Mouse (Mus musculus): ENCODE results near the gene Rpp30. TPM values are rescaled to one million over a fixed set of nuclear protein-coding genes. Genes with fewer than 3 reads are reported as not detected.

The Rpp30 gene
- polyA plus RNA-seq (2015; fragmentation: Nextera tagmentation; extraction: Ambion mirVana) = 45.2 and 48.1 TPM in 2 replicates

GRCm38 (mm10) chr19:36083262-36084225 is at the start of gene Rpp30:
Gene Rpp30, plus strand, starts transcription at chr19:36083716.
- ATAC-seq (replicated peaks; ENCODE audit: extremely low read depth, insufficient read depth, low FRiP score) = peak; percentile 91
- Histone ChIP-seq H3K9ac (ENCODE audit: low read length) (peak within 1 kb of the TSS; percentile 76), H3K4me2 (ENCODE audit: low read depth, low read length) (peak within 1 kb of the TSS; percentile 94), H3K9me3 (replicated peaks; ENCODE audit: control insufficient read depth, low read length) (no peaks in the 10 kb centered on the region), H3K27ac (ENCODE audit: low read length) (peak within 1 kb of the TSS; percentile 40; the same call in 1 of the 2 replicates), H3K4me3 (ENCODE audit: low read length) (peak within 1 kb of the TSS; percentile 64), H3K27me3 (ENCODE audit: control insufficient read depth, insufficient read depth, low read length) (no peaks in the 10 kb centered on the region), H3K4me1 (ENCODE audit: control insufficient read depth, insufficient read depth, low read length) (peaks cover 8% of the 10 kb centered on the region), H3K36me3 (ENCODE audit: control insufficient read depth, insufficient read depth) (peaks cover 7% of the 10 kb centered on the region)
- 1% methylated on average over 34 of the region's 34 CpGs for WGBS

GRCm38 (mm10) chr19:36046046-36046445 is 37.5 kb upstream of the Rpp30 start:
- Histone ChIP-seq H3K9ac (ENCODE audit: low read length) (no peak overlapping the region), H3K27me3 (ENCODE audit: control insufficient read depth, insufficient read depth, low read length) (no peaks in the 10 kb centered on the region), H3K4me2 (ENCODE audit: low read depth, low read length) (no peak overlapping the region), H3K36me3 (ENCODE audit: control insufficient read depth, insufficient read depth) (no peaks in the 10 kb centered on the region), H3K27ac (ENCODE audit: low read length) (no peak overlapping the region), H3K9me3 (replicated peaks; ENCODE audit: control insufficient read depth, low read length) (no peaks in the 10 kb centered on the region), H3K4me3 (ENCODE audit: low read length) (no peak overlapping the region), H3K4me1 (ENCODE audit: control insufficient read depth, insufficient read depth, low read length) (no peaks in the 10 kb centered on the region)
- no peak for ATAC-seq (replicated peaks; ENCODE audit: extremely low read depth, insufficient read depth, low FRiP score)
- 62% methylated on average over 7 of the region's 7 CpGs for WGBS

- no peak overlapping the region for H3K27ac ChIP-seq (ENCODE audit: low read length)
- H3K4me2 ChIP-seq (ENCODE audit: low read depth, low read length) = peak overlapping the region; percentile 92
- WGBS = 6% methylated on average over 49 of the region's 49 CpGs
- peak overlapping the region; percentile 52 for H3K9ac ChIP-seq (ENCODE audit: low read length)
- peaks cover 44% of the 10 kb centered on the region for H3K27me3 ChIP-seq (ENCODE audit: control insufficient read depth, insufficient read depth, low read length)
- 0 out of 2 replicates have a peak, but pooled peaks have one; percentile 18 for ATAC-seq (replicated peaks; ENCODE audit: extremely low read depth, insufficient read depth, low FRiP score)
- no peaks in the 10 kb centered on the region for H3K36me3 ChIP-seq (ENCODE audit: control insufficient read depth, insufficient read depth)
- H3K9me3 ChIP-seq (replicated peaks; ENCODE audit: control insufficient read depth, low read length) = no peaks in the 10 kb centered on the region
- peaks cover 5% of the 10 kb centered on the region; the same call in 1 of the 2 replicates for H3K4me1 ChIP-seq (ENCODE audit: control insufficient read depth, insufficient read depth, low read length)
- peak overlapping the region; percentile 66 for H3K4me3 ChIP-seq (ENCODE audit: low read length)
Observed at GRCm38 (mm10) chr19:36056502-36057221, 26.9 kb upstream of the Rpp30 start.

- no peak within 1 kb of the TSS for H3K27ac ChIP-seq (ENCODE audit: low read length)
- H3K9ac ChIP-seq (ENCODE audit: low read length) = peak within 1 kb of the TSS; percentile 52
- H3K27me3 ChIP-seq (ENCODE audit: control insufficient read depth, insufficient read depth, low read length) = peaks cover 44% of the 10 kb centered on the region
Observed at GRCm38 (mm10) chr19:36057231-36057811, 26.2 kb upstream of the Rpp30 start, which contains the start of gene Htr7. Gene Htr7, minus strand, starts transcription at chr19:36057507.

GRCm38 (mm10) chr19:36062801-36063529 is 20.6 kb upstream of the Rpp30 start:
- H3K27me3 ChIP-seq (ENCODE audit: control insufficient read depth, insufficient read depth, low read length) = peaks cover 10% of the 10 kb centered on the region; the same call in 1 of the 2 replicates
- H3K27ac ChIP-seq (ENCODE audit: low read length) = no peak overlapping the region
- no peak overlapping the region for H3K4me2 ChIP-seq (ENCODE audit: low read depth, low read length)
- no peaks in the 10 kb centered on the region for H3K9me3 ChIP-seq (replicated peaks; ENCODE audit: control insufficient read depth, low read length)
- 65% methylated on average over 2 of the region's 2 CpGs for WGBS
- no peak overlapping the region for H3K9ac ChIP-seq (ENCODE audit: low read length)
- H3K4me1 ChIP-seq (ENCODE audit: control insufficient read depth, insufficient read depth, low read length) = no peaks in the 10 kb centered on the region
- no peak overlapping the region for H3K4me3 ChIP-seq (ENCODE audit: low read length)
- no peaks in the 10 kb centered on the region for H3K36me3 ChIP-seq (ENCODE audit: control insufficient read depth, insufficient read depth)
- ATAC-seq (replicated peaks; ENCODE audit: extremely low read depth, insufficient read depth, low FRiP score) = no peak

More at GRCm38 (mm10) chr19:36057231-36057811, 26.2 kb upstream of the Rpp30 start, which contains the start of gene Htr7:
- Histone ChIP-seq H3K4me2 (ENCODE audit: low read depth, low read length) (peak within 1 kb of the TSS; percentile 92), H3K36me3 (ENCODE audit: control insufficient read depth, insufficient read depth) (no peaks in the 10 kb centered on the region), H3K4me1 (ENCODE audit: control insufficient read depth, insufficient read depth, low read length) (peaks cover 5% of the 10 kb centered on the region; the same call in 1 of the 2 replicates), H3K4me3 (ENCODE audit: low read length) (peak within 1 kb of the TSS; percentile 66), H3K9me3 (replicated peaks; ENCODE audit: control insufficient read depth, low read length) (no peaks in the 10 kb centered on the region)
- WGBS = under 1% methylated on average over 74 of the region's 86 CpGs
- ATAC-seq (replicated peaks; ENCODE audit: extremely low read depth, insufficient read depth, low FRiP score) = peak; percentile 72

GRCm38 (mm10) chr19:36082606-36083261 is 782 bp upstream of the Rpp30 start:
- WGBS = 46% methylated on average over 7 of the region's 7 CpGs
- Histone ChIP-seq H3K9me3 (replicated peaks; ENCODE audit: control insufficient read depth, low read length) (no peaks in the 10 kb centered on the region), H3K9ac (ENCODE audit: low read length) (peak overlapping the region; percentile 76), H3K27me3 (ENCODE audit: control insufficient read depth, insufficient read depth, low read length) (no peaks in the 10 kb centered on the region), H3K4me1 (ENCODE audit: control insufficient read depth, insufficient read depth, low read length) (peaks cover 8% of the 10 kb centered on the region), H3K36me3 (ENCODE audit: control insufficient read depth, insufficient read depth) (no peaks in the 10 kb centered on the region), H3K27ac (ENCODE audit: low read length) (peak overlapping the region; percentile 40; the same call in 1 of the 2 replicates), H3K4me2 (ENCODE audit: low read depth, low read length) (peak overlapping the region; percentile 94), H3K4me3 (ENCODE audit: low read length) (peak overlapping the region; percentile 64)
- peak; percentile 75; the same call in 1 of the 2 replicates for ATAC-seq (replicated peaks; ENCODE audit: extremely low read depth, insufficient read depth, low FRiP score)

- Histone ChIP-seq H3K4me1 (ENCODE audit: control insufficient read depth, insufficient read depth, low read length) (no peaks in the 10 kb centered on the region), H3K27ac (ENCODE audit: low read length) (no peak overlapping the region), H3K27me3 (ENCODE audit: control insufficient read depth, insufficient read depth, low read length) (no peaks in the 10 kb centered on the region), H3K9ac (ENCODE audit: low read length) (no peak overlapping the region), H3K9me3 (replicated peaks; ENCODE audit: control insufficient read depth, low read length) (no peaks in the 10 kb centered on the region), H3K4me2 (ENCODE audit: low read depth, low read length) (no peak overlapping the region), H3K4me3 (ENCODE audit: low read length) (no peak overlapping the region), H3K36me3 (ENCODE audit: control insufficient read depth, insufficient read depth) (peaks cover 20% of the 10 kb centered on the region)
- 34% methylated on average over 5 of the region's 5 CpGs for WGBS
- ATAC-seq (replicated peaks; ENCODE audit: extremely low read depth, insufficient read depth, low FRiP score) = 0 out of 2 replicates have a peak, but pooled peaks have one; percentile 28
Observed at GRCm38 (mm10) chr19:36090781-36091180, 7.3 kb downstream of the Rpp30 start.

GRCm38 (mm10) chr19:36097194-36097593 is 13.7 kb downstream of the Rpp30 start:
- peaks cover 11% of the 10 kb centered on the region for H3K36me3 ChIP-seq (ENCODE audit: control insufficient read depth, insufficient read depth)
- H3K27ac ChIP-seq (ENCODE audit: low read length) = no peak overlapping the region
- no peaks in the 10 kb centered on the region for H3K9me3 ChIP-seq (replicated peaks; ENCODE audit: control insufficient read depth, low read length)
- H3K4me3 ChIP-seq (ENCODE audit: low read length) = no peak overlapping the region
- H3K4me2 ChIP-seq (ENCODE audit: low read depth, low read length) = no peak overlapping the region
- H3K4me1 ChIP-seq (ENCODE audit: control insufficient read depth, insufficient read depth, low read length) = no peaks in the 10 kb centered on the region
- WGBS = 81% methylated on average over 3 of the region's 3 CpGs
- ATAC-seq (replicated peaks; ENCODE audit: extremely low read depth, insufficient read depth, low FRiP score) = no peak
- no peak overlapping the region for H3K9ac ChIP-seq (ENCODE audit: low read length)
- H3K27me3 ChIP-seq (ENCODE audit: control insufficient read depth, insufficient read depth, low read length) = no peaks in the 10 kb centered on the region

Data from heart, embryonic 16.5 days (tissue).